Mouse (Mus musculus): Measurements from ENCODE around the gene Gdpd3. TPM values are rescaled to one million over a fixed set of nuclear protein-coding genes. Genes with fewer than 3 reads are reported as not detected.

Gdpd3 gene
- polyA plus RNA-seq, 1 experiment from 2014 or later, result 1.4 TPM

DNA sequence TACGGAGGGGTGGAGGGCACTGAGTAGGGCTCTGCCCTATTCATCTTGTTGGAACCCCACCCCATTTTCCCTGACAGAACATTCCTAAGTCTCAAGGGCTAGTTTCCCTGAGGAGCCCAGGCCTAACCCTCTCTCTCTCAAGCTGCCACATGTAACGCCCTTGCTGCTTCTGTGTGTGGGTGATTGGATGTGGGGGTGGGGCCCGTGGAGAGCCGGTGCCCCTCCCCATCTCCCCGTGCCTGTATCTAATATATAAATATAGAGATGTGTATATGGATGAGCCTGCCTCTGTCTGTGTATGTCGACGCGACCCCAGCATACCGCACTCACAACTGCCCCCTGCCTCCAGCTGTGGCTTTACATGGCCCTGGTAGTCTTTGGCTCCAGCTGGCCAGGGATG lies 594 bp upstream of the Gdpd3 start:
- Histone ChIP-seq H3K9ac (ENCODE audit: low read depth, low read length) (no peak overlapping the region), H3K36me3 (ENCODE audit: control insufficient read depth, insufficient read depth, low read length) (peaks cover 21% of the 10 kb centered on the region), H3K4me3 (ENCODE audit: low read depth, low read length) (no peak overlapping the region), H3K4me1 (ENCODE audit: control insufficient read depth, insufficient read depth, low read length) (peaks cover 20% of the 10 kb centered on the region), H3K9me3 (replicated peaks; ENCODE audit: control insufficient read depth, low read length) (no peaks in the 10 kb centered on the region), H3K4me2 (no peak overlapping the region), H3K27ac (ENCODE audit: low read depth, low read length) (no peak overlapping the region), H3K27me3 (ENCODE audit: control insufficient read depth, insufficient read depth, low read length) (no peaks in the 10 kb centered on the region)
- ATAC-seq (replicated peaks; ENCODE audit: insufficient number of reproducible peaks, low FRiP score, low TSS enrichment), result no peak
- 81% methylated on average over 9 of the region's 9 CpGs for WGBS (ENCODE audit: insufficient replicate concordance)

DNA sequence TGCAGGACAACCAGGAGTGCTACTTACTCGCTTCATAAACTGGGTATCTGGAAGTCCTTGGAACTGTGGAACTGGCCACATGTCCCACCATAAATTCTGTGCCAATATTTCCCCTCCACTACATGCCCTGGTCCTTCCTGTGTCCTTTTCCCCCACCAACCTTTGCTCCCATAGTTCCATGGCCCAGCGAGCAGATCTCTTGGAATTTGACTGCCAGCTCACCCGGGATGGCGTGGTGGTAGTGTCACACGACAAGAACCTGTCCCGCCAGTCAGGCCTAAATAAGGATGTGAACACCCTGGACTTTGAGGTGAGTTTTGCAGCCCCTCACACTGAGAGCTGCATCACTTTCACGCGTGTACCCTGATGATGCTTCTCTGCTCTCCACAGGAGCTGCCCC lies 867 bp downstream of the Gdpd3 start:
- Histone ChIP-seq H3K27me3 (ENCODE audit: control insufficient read depth, insufficient read depth, low read length) (no peaks in the 10 kb centered on the region), H3K4me3 (ENCODE audit: low read depth, low read length) (no peak overlapping the region), H3K9ac (ENCODE audit: low read depth, low read length) (no peak overlapping the region), H3K4me2 (no peak overlapping the region), H3K36me3 (ENCODE audit: control insufficient read depth, insufficient read depth, low read length) (peaks cover 24% of the 10 kb centered on the region), H3K4me1 (ENCODE audit: control insufficient read depth, insufficient read depth, low read length) (peaks cover 9% of the 10 kb centered on the region), H3K27ac (ENCODE audit: low read depth, low read length) (no peak overlapping the region), H3K9me3 (replicated peaks; ENCODE audit: control insufficient read depth, low read length) (no peaks in the 10 kb centered on the region)
- ATAC-seq (replicated peaks; ENCODE audit: insufficient number of reproducible peaks, low FRiP score, low TSS enrichment), result no peak
- 84% methylated on average over 8 of the region's 8 CpGs for WGBS (ENCODE audit: insufficient replicate concordance)

DNA sequence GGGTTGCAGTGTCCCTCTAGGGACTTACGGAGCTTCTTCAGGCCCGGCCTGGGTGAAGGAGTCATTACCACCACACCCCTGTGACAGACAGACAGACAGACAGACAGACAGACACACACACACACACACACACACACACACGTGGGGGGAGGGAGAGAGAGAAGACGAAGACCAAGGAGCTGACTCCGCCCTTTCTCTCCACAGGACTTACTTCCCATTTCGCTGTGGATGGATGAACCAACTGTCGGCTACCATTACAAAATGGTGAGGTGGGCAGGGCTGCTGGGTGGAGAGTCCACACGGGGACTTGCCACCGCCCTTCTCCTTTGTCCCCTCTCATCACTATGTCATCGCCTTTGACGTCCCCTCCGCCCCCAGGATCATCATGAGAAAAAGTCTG lies 4.7 kb downstream of the Gdpd3 start:
- peaks cover 14% of the 10 kb centered on the region for H3K36me3 ChIP-seq (ENCODE audit: control insufficient read depth, insufficient read depth, low read length)
- 82% methylated on average over 12 of the region's 12 CpGs for WGBS (ENCODE audit: insufficient replicate concordance)
- H3K4me1 ChIP-seq (ENCODE audit: control insufficient read depth, insufficient read depth, low read length), result peaks cover 3% of the 10 kb centered on the region; the same call in 1 of the 2 replicates
- no peak overlapping the region for H3K9ac ChIP-seq (ENCODE audit: low read depth, low read length)
- H3K27me3 ChIP-seq (ENCODE audit: control insufficient read depth, insufficient read depth, low read length), result no peaks in the 10 kb centered on the region
- no peaks in the 10 kb centered on the region for H3K9me3 ChIP-seq (replicated peaks; ENCODE audit: control insufficient read depth, low read length)
- no peak overlapping the region for H3K4me2 ChIP-seq
- no peak for ATAC-seq (replicated peaks; ENCODE audit: insufficient number of reproducible peaks, low FRiP score, low TSS enrichment)
- H3K4me3 ChIP-seq (ENCODE audit: low read depth, low read length), result no peak overlapping the region
- no peak overlapping the region for H3K27ac ChIP-seq (ENCODE audit: low read depth, low read length)

DNA sequence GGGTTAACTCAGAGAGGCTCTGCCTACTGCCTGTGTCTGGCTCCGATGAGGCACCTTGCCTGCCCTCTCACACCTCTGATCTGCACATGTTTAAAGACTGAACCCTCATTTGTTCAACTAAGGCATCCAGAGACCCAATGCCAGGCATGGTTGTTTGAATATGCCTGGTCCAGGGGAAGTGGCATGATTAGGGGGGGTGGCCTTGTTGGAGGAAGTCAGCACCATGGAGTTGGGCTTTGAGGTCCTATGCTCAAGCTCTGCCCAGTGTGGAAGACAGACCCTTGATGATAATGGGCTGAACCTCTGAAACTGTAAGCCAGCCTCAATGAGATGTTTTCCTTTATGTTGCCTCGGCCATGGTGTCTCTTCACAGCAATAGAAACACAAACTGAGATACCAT lies 7.2 kb downstream of the Gdpd3 start:
- Histone ChIP-seq H3K9ac (ENCODE audit: low read depth, low read length) (no peak overlapping the region), H3K4me1 (ENCODE audit: control insufficient read depth, insufficient read depth, low read length) (peaks cover 18% of the 10 kb centered on the region), H3K27ac (ENCODE audit: low read depth, low read length) (no peak overlapping the region), H3K4me3 (ENCODE audit: low read depth, low read length) (no peak overlapping the region), H3K36me3 (ENCODE audit: control insufficient read depth, insufficient read depth, low read length) (peaks cover 4% of the 10 kb centered on the region), H3K4me2 (no peak overlapping the region), H3K27me3 (ENCODE audit: control insufficient read depth, insufficient read depth, low read length) (no peaks in the 10 kb centered on the region), H3K9me3 (replicated peaks; ENCODE audit: control insufficient read depth, low read length) (no peaks in the 10 kb centered on the region)
- ATAC-seq (replicated peaks; ENCODE audit: insufficient number of reproducible peaks, low FRiP score, low TSS enrichment), result no peak
- WGBS (ENCODE audit: insufficient replicate concordance), result 85% methylated on average over 2 of the region's 2 CpGs

DNA sequence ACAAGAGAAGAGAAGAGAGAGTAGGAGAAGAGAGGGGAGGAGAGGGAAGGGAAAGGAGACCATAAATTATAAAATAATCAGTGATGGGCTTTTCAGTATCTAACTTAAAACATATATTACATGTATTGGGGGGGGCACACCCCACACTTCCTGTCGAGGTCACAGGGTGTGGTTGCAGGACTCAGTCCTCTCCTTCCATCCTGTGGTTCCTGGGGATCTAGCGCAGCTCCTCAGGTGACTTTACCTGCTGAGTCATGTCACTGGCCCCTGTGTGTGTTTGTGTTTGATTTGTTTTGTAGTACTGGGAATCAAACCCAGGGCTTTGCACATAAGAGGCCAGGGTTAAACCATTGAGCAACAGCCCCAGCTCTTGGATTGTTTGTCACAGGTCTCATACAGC lies 8.3 kb downstream of the Gdpd3 start:
- 75% methylated on average over 2 of the region's 2 CpGs for WGBS (ENCODE audit: insufficient replicate concordance)
- no peak for ATAC-seq (replicated peaks; ENCODE audit: insufficient number of reproducible peaks, low FRiP score, low TSS enrichment)
- H3K36me3 ChIP-seq (ENCODE audit: control insufficient read depth, insufficient read depth, low read length), result peaks cover 3% of the 10 kb centered on the region; the same call in 1 of the 2 replicates
- no peak overlapping the region for H3K9ac ChIP-seq (ENCODE audit: low read depth, low read length)
- H3K4me1 ChIP-seq (ENCODE audit: control insufficient read depth, insufficient read depth, low read length), result peaks cover 18% of the 10 kb centered on the region
- H3K9me3 ChIP-seq (replicated peaks; ENCODE audit: control insufficient read depth, low read length), result no peaks in the 10 kb centered on the region
- H3K27ac ChIP-seq (ENCODE audit: low read depth, low read length), result no peak overlapping the region
- no peak overlapping the region for H3K4me3 ChIP-seq (ENCODE audit: low read depth, low read length)
- no peak overlapping the region for H3K4me2 ChIP-seq
- H3K27me3 ChIP-seq (ENCODE audit: control insufficient read depth, insufficient read depth, low read length), result no peaks in the 10 kb centered on the region

DNA sequence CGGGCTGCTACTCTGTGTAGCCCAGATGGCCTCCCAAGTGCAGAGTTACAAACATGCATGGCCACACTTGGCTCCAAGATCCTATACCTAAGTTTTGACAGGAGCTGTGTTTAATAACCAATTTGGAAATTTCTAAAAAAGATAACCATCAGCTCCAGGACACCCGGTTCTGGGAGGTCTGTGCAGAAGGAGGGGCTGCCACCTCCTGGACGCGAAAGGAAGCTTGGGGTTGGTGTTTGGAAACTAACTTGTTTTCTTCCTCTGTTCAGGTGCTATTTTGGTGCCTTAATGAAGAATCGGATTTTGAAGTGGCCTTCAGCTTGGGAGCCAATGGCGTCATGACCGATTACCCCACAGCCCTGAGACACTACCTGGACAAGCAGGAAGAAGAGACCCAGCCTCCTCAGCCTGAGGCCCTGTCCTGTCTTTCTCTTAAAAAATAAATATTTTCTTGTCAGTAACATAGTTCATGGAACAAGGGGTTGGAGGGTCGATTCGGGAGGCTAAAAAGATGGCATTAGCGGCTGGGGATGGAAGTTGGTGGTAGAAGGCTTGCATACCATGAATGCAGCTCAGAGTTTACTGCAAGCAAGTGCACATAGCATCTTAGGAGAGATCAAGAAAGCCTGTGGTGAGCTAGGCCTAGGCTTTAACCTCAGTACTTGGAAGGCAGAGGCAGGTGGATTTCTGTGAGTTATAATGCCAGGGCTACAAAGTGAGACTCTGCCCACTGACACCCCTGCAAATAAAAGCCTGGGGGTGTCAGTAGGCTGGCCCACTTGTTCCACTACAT lies 9.2 kb downstream of the Gdpd3 start:
- Histone ChIP-seq H3K4me1 (ENCODE audit: control insufficient read depth, insufficient read depth, low read length) (peaks cover 26% of the 10 kb centered on the region), H3K36me3 (ENCODE audit: control insufficient read depth, insufficient read depth, low read length) (peaks cover 3% of the 10 kb centered on the region; the same call in 1 of the 2 replicates), H3K27ac (ENCODE audit: low read depth, low read length) (peak overlapping the region; percentile 63), H3K4me2 (peak overlapping the region; percentile 78), H3K4me3 (ENCODE audit: low read depth, low read length) (no peak overlapping the region), H3K9ac (ENCODE audit: low read depth, low read length) (no peak overlapping the region), H3K27me3 (ENCODE audit: control insufficient read depth, insufficient read depth, low read length) (no peaks in the 10 kb centered on the region), H3K9me3 (replicated peaks; ENCODE audit: control insufficient read depth, low read length) (no peaks in the 10 kb centered on the region)
- WGBS (ENCODE audit: insufficient replicate concordance), result 76% methylated on average over 10 of the region's 10 CpGs
- ATAC-seq (replicated peaks; ENCODE audit: insufficient number of reproducible peaks, low FRiP score, low TSS enrichment), result no peak

DNA sequence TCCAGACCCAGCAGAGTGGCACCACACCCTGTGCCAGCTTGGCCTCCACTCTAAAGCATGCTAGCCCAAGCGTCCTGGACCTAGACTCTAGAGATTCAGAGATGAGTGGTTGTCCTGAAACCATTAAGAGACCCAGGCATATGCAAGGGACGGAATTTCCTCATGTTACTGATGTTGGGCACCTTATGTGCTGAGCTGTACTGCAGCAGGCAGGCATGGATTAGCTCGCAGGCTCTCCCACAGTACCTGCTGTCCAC lies 9.8 kb downstream of the Gdpd3 start:
- ATAC-seq (replicated peaks; ENCODE audit: insufficient number of reproducible peaks, low FRiP score, low TSS enrichment), result no peak
- H3K27ac ChIP-seq (ENCODE audit: low read depth, low read length), result peak overlapping the region; percentile 63
- H3K27me3 ChIP-seq (ENCODE audit: control insufficient read depth, insufficient read depth, low read length), result no peaks in the 10 kb centered on the region
- peak overlapping the region; percentile 78 for H3K4me2 ChIP-seq
- H3K9ac ChIP-seq (ENCODE audit: low read depth, low read length), result no peak overlapping the region
- peaks cover 27% of the 10 kb centered on the region for H3K4me1 ChIP-seq (ENCODE audit: control insufficient read depth, insufficient read depth, low read length)
- peaks cover 3% of the 10 kb centered on the region; the same call in 1 of the 2 replicates for H3K36me3 ChIP-seq (ENCODE audit: control insufficient read depth, insufficient read depth, low read length)
- no peaks in the 10 kb centered on the region for H3K9me3 ChIP-seq (replicated peaks; ENCODE audit: control insufficient read depth, low read length)
- 62% methylated on average over 3 of the region's 3 CpGs for WGBS (ENCODE audit: insufficient replicate concordance)
- 0 out of 2 replicates have a peak overlapping the region, but pooled peaks have one; percentile 53 for H3K4me3 ChIP-seq (ENCODE audit: low read depth, low read length)

DNA sequence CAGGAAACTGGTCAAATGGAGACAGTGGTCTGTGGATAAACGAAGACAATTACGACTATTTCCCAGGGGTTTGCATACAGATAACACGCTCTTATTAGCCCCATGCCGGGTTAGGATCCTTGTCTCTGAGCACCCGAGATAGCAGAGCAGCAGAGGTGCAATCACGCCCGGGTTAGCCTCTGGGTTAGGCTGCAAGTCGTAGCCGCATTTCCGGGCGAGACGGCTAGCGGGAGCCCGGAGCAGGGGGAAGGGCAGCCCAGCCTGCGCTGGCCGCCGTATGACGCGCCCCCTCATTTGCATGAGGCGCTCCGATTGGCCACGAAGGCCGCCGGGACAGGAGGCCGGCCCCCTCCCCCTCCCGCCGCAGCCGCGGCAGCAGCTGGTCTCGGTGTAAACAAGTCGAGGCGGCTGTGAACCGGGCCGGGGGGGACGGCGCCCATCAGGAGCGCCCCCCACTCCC lies 10.5 kb downstream of the Gdpd3 start, which contains the start of gene Ypel3:
Gene Ypel3, plus strand, starts transcription at position 358 of the 460 bp plus-strand sequence.
- Histone ChIP-seq H3K4me2 (peak within 1 kb of the TSS; percentile 78), H3K4me1 (ENCODE audit: control insufficient read depth, insufficient read depth, low read length) (peaks cover 32% of the 10 kb centered on the region), H3K4me3 (ENCODE audit: low read depth, low read length) (peak within 1 kb of the TSS; percentile 53), H3K27ac (ENCODE audit: low read depth, low read length) (peak within 1 kb of the TSS; percentile 63), H3K27me3 (ENCODE audit: control insufficient read depth, insufficient read depth, low read length) (no peaks in the 10 kb centered on the region), H3K9me3 (replicated peaks; ENCODE audit: control insufficient read depth, low read length) (no peaks in the 10 kb centered on the region), H3K36me3 (ENCODE audit: control insufficient read depth, insufficient read depth, low read length) (no peaks in the 10 kb centered on the region; the same call in 1 of the 2 replicates), H3K9ac (ENCODE audit: low read depth, low read length) (peak within 1 kb of the TSS; percentile 76)
- under 1% methylated on average over 33 of the region's 37 CpGs for WGBS (ENCODE audit: insufficient replicate concordance)
- ATAC-seq (replicated peaks; ENCODE audit: insufficient number of reproducible peaks, low FRiP score, low TSS enrichment), result peak; percentile 87

DNA sequence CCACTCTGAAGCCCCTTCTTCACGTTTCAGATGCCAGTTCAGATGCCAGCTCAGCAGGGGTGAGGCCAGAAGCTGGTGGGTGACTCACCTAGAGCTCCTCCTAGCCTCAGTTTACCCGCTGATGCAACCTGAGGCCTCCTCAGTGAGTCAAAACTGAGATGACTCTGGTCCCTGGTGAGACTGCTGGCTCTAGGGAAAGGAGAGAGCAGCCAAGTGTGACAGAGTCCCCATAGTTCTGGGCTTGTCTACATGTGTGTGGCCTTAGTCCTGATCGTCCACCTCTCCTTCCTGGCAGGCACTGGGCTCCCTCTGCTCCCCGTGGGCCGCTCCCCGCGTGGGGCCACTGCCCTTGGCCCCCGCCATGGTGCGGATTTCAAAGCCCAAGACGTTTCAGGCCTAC lies 11.3 kb downstream of the Gdpd3 start:
- no peaks in the 10 kb centered on the region; the same call in 1 of the 2 replicates for H3K36me3 ChIP-seq (ENCODE audit: control insufficient read depth, insufficient read depth, low read length)
- 49% methylated on average over 10 of the region's 10 CpGs for WGBS (ENCODE audit: insufficient replicate concordance)
- peak overlapping the region; percentile 63; the same call in 1 of the 2 replicates for H3K27ac ChIP-seq (ENCODE audit: low read depth, low read length)
- H3K4me1 ChIP-seq (ENCODE audit: control insufficient read depth, insufficient read depth, low read length), result peaks cover 35% of the 10 kb centered on the region
- H3K4me3 ChIP-seq (ENCODE audit: low read depth, low read length), result peak overlapping the region; percentile 53
- no peaks in the 10 kb centered on the region for H3K9me3 ChIP-seq (replicated peaks; ENCODE audit: control insufficient read depth, low read length)
- no peaks in the 10 kb centered on the region for H3K27me3 ChIP-seq (ENCODE audit: control insufficient read depth, insufficient read depth, low read length)
- peak overlapping the region; percentile 78 for H3K4me2 ChIP-seq
- peak overlapping the region; percentile 76 for H3K9ac ChIP-seq (ENCODE audit: low read depth, low read length)
- no peak for ATAC-seq (replicated peaks; ENCODE audit: insufficient number of reproducible peaks, low FRiP score, low TSS enrichment)

Data from heart, embryonic 11.5 days (tissue).